ENCODE assay signal across 27 mouse cellular contexts in genomic region chr8:72211846-72212245, GRCm38 (mm10). TPM values are rescaled to one million over a fixed set of nuclear protein-coding genes. Genes with fewer than 3 reads are reported as not detected.
"Had no signal": no experiment of that assay in that cellular context is flagged by ENCODE, and none has a peak within 500 bp of the region (broad histone marks: within the 10 kb centered on the region; RNA-seq: fewer than 3 reads in every experiment).

No protein-coding gene starts in this region.

- H3K27me3 ChIP-seq: liver, embryonic 13.5 days; liver, embryonic 15.5 days; lung, embryonic 15.5 days had no signal

- H3K4me2 ChIP-seq: liver, embryonic 13.5 days; liver, embryonic 15.5 days; lung, embryonic 15.5 days; midbrain, embryonic 11.5 days; midbrain, embryonic 13.5 days; midbrain, embryonic 15.5 days; neural tube, embryonic 12.5 days had no signal

- DNase-seq: liver, embryonic 13.5 days; liver, postnatal 0 days; lung, adult 2 months; lung, postnatal 14 days; lung, postnatal 36 days; right cerebral cortex, postnatal 14 days; spleen, adult 18-20 months; thymus, adult 18-20 months; thymus, postnatal 14 days; thymus, postnatal 36 days had no signal

- H3K9me3 ChIP-seq: liver, embryonic 13.5 days; liver, embryonic 15.5 days; lung, embryonic 15.5 days; megakaryocyte, embryonic 14.5 days; midbrain, embryonic 13.5 days; midbrain, embryonic 15.5 days; neural tube, embryonic 12.5 days had no signal

- H3K9ac ChIP-seq: liver, embryonic 13.5 days; liver, embryonic 15.5 days; liver, postnatal 0 days; lung, embryonic 15.5 days; midbrain, embryonic 13.5 days; midbrain, embryonic 15.5 days; neural tube, embryonic 12.5 days had no signal

- H3K27ac ChIP-seq: liver, embryonic 13.5 days; liver, embryonic 15.5 days; lung, embryonic 15.5 days; macrophage; midbrain, embryonic 13.5 days; midbrain, embryonic 15.5 days; neural tube, embryonic 12.5 days had no signal

- ATAC-seq: liver, postnatal 0 days; lung, postnatal 0 days; midbrain, embryonic 13.5 days; midbrain, embryonic 15.5 days had no signal

- H3K4me3 ChIP-seq: liver, embryonic 13.5 days; liver, embryonic 15.5 days; lung, embryonic 15.5 days; megakaryocyte, embryonic 14.5 days; midbrain, embryonic 13.5 days; midbrain, embryonic 15.5 days; myocyte; neural tube, embryonic 12.5 days had no signal

- H3K4me1 ChIP-seq: lung, embryonic 15.5 days; midbrain, embryonic 13.5 days; midbrain, embryonic 15.5 days; neural tube, embryonic 12.5 days had no signal

- H3K36me3 ChIP-seq: liver, embryonic 13.5 days; liver, embryonic 15.5 days; lung, embryonic 15.5 days; midbrain, embryonic 13.5 days; midbrain, embryonic 15.5 days; neural tube, embryonic 12.5 days had no signal

RNA-seq across cellular contexts. Expression of gene Cib3, which starts 0.8 kb away (rescaled TPM):
- total RNA-seq: megakaryocyte progenitor cell, adult 5-6 weeks; midbrain, postnatal 0 days had no signal
- polyA plus RNA-seq: liver, embryonic 13.5 days; liver, embryonic 15.5 days; liver, postnatal 0 days; macrophage; midbrain, embryonic 11.5 days; midbrain, embryonic 13.5 days; midbrain, embryonic 15.5 days; midbrain, postnatal 0 days; myocyte; neural tube, embryonic 12.5 days; neural tube, embryonic 14.5 days; stomach, embryonic 14.5 days; stomach, embryonic 16.5 days had no signal

RNA-seq across cellular contexts. Expression of gene Gm11034, which starts 1.6 kb away (rescaled TPM):
- total RNA-seq: megakaryocyte progenitor cell, adult 5-6 weeks; midbrain, postnatal 0 days; neutrophil, adult 5-6 weeks had no signal
- polyA plus RNA-seq: liver, embryonic 13.5 days; liver, embryonic 15.5 days; liver, postnatal 0 days; lung, adult 2 months; lung, embryonic 15.5 days; lung, postnatal 0 days; macrophage; midbrain, embryonic 11.5 days; midbrain, embryonic 13.5 days; midbrain, embryonic 15.5 days; midbrain, postnatal 0 days; myocyte; neural tube, embryonic 12.5 days; neural tube, embryonic 14.5 days; stomach, embryonic 14.5 days; stomach, embryonic 16.5 days; thymus, postnatal 0 days had no signal

RNA-seq across cellular contexts. Expression of gene Hsh2d, which starts 22.4 kb away (rescaled TPM):
- polyA plus RNA-seq: midbrain, embryonic 11.5 days; midbrain, embryonic 15.5 days; midbrain, postnatal 0 days; myocyte; neural tube, embryonic 12.5 days; neural tube, embryonic 14.5 days had no signal
